In genomic region chr3:53611106-53611505, GRCm38 (mm10) we compare ENCODE assay signal across 16 mouse cellular contexts. TPM values are rescaled to one million over a fixed set of nuclear protein-coding genes. Genes with fewer than 3 reads are reported as not detected.
"Had no signal": no experiment of that assay in that cellular context is flagged by ENCODE, and none has a peak within 500 bp of the region (broad histone marks: within the 10 kb centered on the region; RNA-seq: fewer than 3 reads in every experiment).

No protein-coding gene starts in this region.

- H3K4me1 ChIP-seq: limb, embryonic 12.5 days; liver, embryonic 13.5 days; lung, embryonic 15.5 days; megakaryocyte, embryonic 14.5 days; midbrain, embryonic 15.5 days; neural tube, embryonic 12.5 days had no signal

- ATAC-seq: liver, postnatal 0 days; midbrain, embryonic 15.5 days had no signal

- H3K9me3 ChIP-seq: liver, embryonic 13.5 days; lung, embryonic 15.5 days; midbrain, embryonic 15.5 days; neural tube, embryonic 12.5 days had no signal

- H3K9ac ChIP-seq: limb, embryonic 12.5 days; liver, embryonic 13.5 days; liver, postnatal 0 days; lung, embryonic 15.5 days; midbrain, embryonic 15.5 days; neural tube, embryonic 12.5 days had no signal

- DNase-seq: kidney, adult 8-10 months; kidney, postnatal 25 days; liver; liver, embryonic 13.5 days; liver, postnatal 0 days; lung, postnatal 14 days; thymus, adult 18-20 months; thymus, postnatal 14 days had no signal

- H3K4me3 ChIP-seq: left cerebral cortex, adult 2 months; limb, embryonic 12.5 days; liver, embryonic 13.5 days; lung, embryonic 15.5 days; megakaryocyte, embryonic 14.5 days; midbrain, embryonic 15.5 days; neural tube, embryonic 12.5 days had no signal

- H3K36me3 ChIP-seq: limb, embryonic 12.5 days; liver, embryonic 13.5 days; lung, embryonic 15.5 days; midbrain, embryonic 15.5 days; neural tube, embryonic 12.5 days had no signal

- H3K27me3 ChIP-seq: limb, embryonic 12.5 days; liver, embryonic 13.5 days; lung, embryonic 15.5 days; megakaryocyte, embryonic 14.5 days; midbrain, embryonic 15.5 days; neural tube, embryonic 12.5 days had no signal

- H3K4me2 ChIP-seq: limb, embryonic 12.5 days; liver, embryonic 13.5 days; lung, embryonic 15.5 days; midbrain, embryonic 11.5 days; midbrain, embryonic 15.5 days; neural tube, embryonic 12.5 days had no signal

- H3K27ac ChIP-seq: left cerebral cortex, adult 2 months; limb, embryonic 12.5 days; liver, embryonic 13.5 days; lung, embryonic 15.5 days; macrophage; midbrain, embryonic 15.5 days; neural tube, embryonic 12.5 days had no signal

RNA-seq across cellular contexts. Expression of gene Frem2, which starts 46.0 kb away (rescaled TPM):
- polyA plus RNA-seq: macrophage had no signal
